Mouse (Mus musculus) kidney, embryonic 14.5 days (tissue): ENCODE results near the gene Inafm2. TPM values are rescaled to one million over a fixed set of nuclear protein-coding genes. Genes with fewer than 3 reads are reported as not detected.

Experiments
- ATAC-seq: fragments of 200-750 bp; cut with Nextera tagmentation; 2 replicates; pipeline ENCODE4 v1.8.0; 2017; ENCODE audit warnings: moderate number of reproducible peaks, mild to moderate bottlenecking, moderate TSS enrichment, moderate library complexity; ENCODE audit not compliant: low FRiP score, low TSS enrichment
- H3K27ac ChIP-seq: fragments of 300-500 bp; sonication (generic); 2 replicates; pipeline ENCODE4 v1.5.1; 2014; ENCODE audit warnings: low read depth, mild to moderate bottlenecking, low read length, moderate library complexity, mixed read lengths
- H3K27me3 ChIP-seq: fragments of 300-500 bp; sonication (generic); 2 replicates; pipeline ENCODE4 v1.6.1; 2014; ENCODE audit warnings: mild to moderate bottlenecking, low read length; ENCODE audit not compliant: control insufficient read depth, insufficient read depth
- H3K36me3 ChIP-seq: fragments of 300-500 bp; sonication (generic); 2 replicates; pipeline ENCODE4 v1.6.1; 2014; ENCODE audit warnings: low read length, mixed read lengths; ENCODE audit not compliant: control insufficient read depth, insufficient read depth
- H3K4me1 ChIP-seq: fragments of 300-500 bp; sonication (generic); 2 replicates; pipeline ENCODE4 v1.6.1; 2014; ENCODE audit warnings: low read length, mixed read lengths; ENCODE audit not compliant: control insufficient read depth, insufficient read depth
- H3K4me2 ChIP-seq: fragments of 300-500 bp; sonication (generic); replicated peaks from 2 replicates; pipeline ENCODE4 v1.6.1; 2014; ENCODE audit warnings: low read depth, mild to moderate bottlenecking, low read length
- H3K4me3 ChIP-seq: fragments of 300-500 bp; sonication (generic); 2 replicates; pipeline ENCODE4 v1.5.1; 2014; ENCODE audit warnings: mild to moderate bottlenecking, low read length
- H3K9ac ChIP-seq: fragments of 300-500 bp; sonication (generic); 2 replicates; pipeline ENCODE4 v1.6.1; 2014; ENCODE audit warnings: low read depth, mild to moderate bottlenecking, low read length, moderate library complexity
- H3K9me3 ChIP-seq: fragments of 300-500 bp; sonication (generic); 2 replicates; pipeline ENCODE4 v1.6.1; 2016; ENCODE audit warnings: low read length; ENCODE audit not compliant: control insufficient read depth
- WGBS: fragments of 180-500 bp; shearing (Covaris S2); extraction: QIAGEN DNeasy Blood & Tissue Kit; methylation state at CpG from one replicate; pipeline ENCODE4 v1.1.7; 2014; 5-methylcytosine and 5-hydroxymethylcytosine counted together
- polyA plus RNA-seq: library from polyadenylated mRNA; unstranded; fragments of >200 nt; fragmentation: Nextera tagmentation; extraction: Ambion mirVana; gene quantifications from 2 replicates; pipeline ENCODE4 v1.2.1, GENCODE M21; 2014

Inafm2 gene
- polyA plus RNA-seq, 1 experiment from 2014 or later: 22.0 TPM

DNA sequence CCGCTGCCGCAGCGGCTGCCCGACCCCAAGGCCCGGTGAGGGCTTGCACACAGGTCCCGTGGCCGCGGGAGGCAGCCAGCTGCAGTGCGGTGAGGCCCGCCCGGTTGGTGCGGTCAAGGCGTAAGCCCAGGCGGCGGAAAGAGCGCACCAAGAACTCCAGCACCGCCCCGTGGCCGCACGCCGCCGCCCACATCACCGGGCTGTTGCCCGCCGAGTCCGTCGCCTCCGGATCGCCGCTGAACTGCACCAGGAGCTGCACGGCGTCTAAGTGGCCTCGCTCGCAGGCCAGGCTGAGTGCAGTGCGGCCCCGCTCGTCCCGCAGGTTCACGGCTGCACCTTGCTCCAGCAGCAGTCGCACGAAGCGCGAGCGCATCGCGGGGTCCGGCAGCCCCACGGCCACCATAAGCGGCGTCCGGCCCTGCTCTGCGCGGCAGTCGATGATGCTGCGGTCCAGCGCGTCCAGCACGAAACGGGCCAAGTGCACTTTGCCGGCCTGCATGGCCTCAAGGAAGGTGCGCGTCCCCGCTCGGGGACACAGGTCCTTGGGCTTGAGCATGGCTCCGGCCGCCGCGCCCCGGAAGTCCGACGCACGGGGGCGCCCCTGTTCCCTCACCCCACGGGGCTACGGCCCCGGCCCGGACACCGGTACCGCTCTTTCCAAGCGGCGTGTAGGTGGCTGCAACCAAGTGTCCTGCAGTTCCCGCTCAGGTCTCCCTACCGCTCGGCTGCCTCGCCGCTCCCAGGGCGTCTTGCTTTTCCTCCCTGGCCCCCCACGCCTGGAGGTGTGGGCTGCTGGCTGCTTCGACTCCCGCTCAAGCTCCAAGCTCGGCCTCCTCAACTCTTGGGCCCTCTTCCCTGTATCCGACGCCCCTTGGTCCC is 42.4 kb upstream of the Inafm2 start:
- peaks cover 34% of the 10 kb centered on the region for H3K4me1 ChIP-seq
- peak overlapping the region; percentile 13; the same call in 1 of the 2 replicates for H3K9ac ChIP-seq
- under 1% methylated on average over 66 of the region's 93 CpGs for WGBS
- H3K36me3 ChIP-seq: no peaks in the 10 kb centered on the region
- peak; percentile 26; the same call in 1 of the 2 replicates for ATAC-seq
- peaks cover 85% of the 10 kb centered on the region for H3K27me3 ChIP-seq
- no peak overlapping the region for H3K27ac ChIP-seq
- H3K9me3 ChIP-seq: no peaks in the 10 kb centered on the region
- peak overlapping the region; percentile 40 for H3K4me3 ChIP-seq
- peak overlapping the region; percentile 51 for H3K4me2 ChIP-seq

- no peak for ATAC-seq
- Histone ChIP-seq H3K4me2 (peak within 1 kb of the TSS; percentile 51), H3K4me3 (peak within 1 kb of the TSS; percentile 40), H3K9ac (peak within 1 kb of the TSS; percentile 37; the same call in 1 of the 2 replicates), H3K36me3 (no peaks in the 10 kb centered on the region), H3K27me3 (peaks cover 95% of the 10 kb centered on the region), H3K9me3 (no peaks in the 10 kb centered on the region), H3K27ac (no peak within 1 kb of the TSS), H3K4me1 (peaks cover 34% of the 10 kb centered on the region)
- under 1% methylated on average over 50 of the region's 50 CpGs for WGBS
Measured at GRCm38 (mm10) chr2:118703913-118704730, 41.4 kb upstream of the Inafm2 start, which contains the start of gene Ankrd63. Ankrd63 (minus strand) TSS chr2:118703963.

- no peak overlapping the region for H3K4me2 ChIP-seq
- H3K4me3 ChIP-seq: no peak overlapping the region
- WGBS: 7% methylated on average over 6 of the region's 6 CpGs
- no peaks in the 10 kb centered on the region for H3K9me3 ChIP-seq
- ATAC-seq: no peak
- H3K27ac ChIP-seq: no peak overlapping the region
- H3K27me3 ChIP-seq: peaks cover 98% of the 10 kb centered on the region
- H3K9ac ChIP-seq: no peak overlapping the region
- no peaks in the 10 kb centered on the region for H3K36me3 ChIP-seq
- H3K4me1 ChIP-seq: peaks cover 40% of the 10 kb centered on the region
Measured at GRCm38 (mm10) chr2:118706436-118706835, 39.1 kb upstream of the Inafm2 start.

GRCm38 (mm10) chr2:118708472-118708871 is 37.1 kb upstream of the Inafm2 start:
- 68% methylated on average over 4 of the region's 4 CpGs for WGBS

GRCm38 (mm10) chr2:118709655-118710221 is 35.8 kb upstream of the Inafm2 start:
- H3K4me3 ChIP-seq: no peak overlapping the region
- no peak overlapping the region for H3K27ac ChIP-seq
- no peaks in the 10 kb centered on the region for H3K36me3 ChIP-seq
- 22% methylated on average over 4 of the region's 4 CpGs for WGBS
- H3K27me3 ChIP-seq: peaks cover 85% of the 10 kb centered on the region
- 0 out of 2 replicates have a peak, but pooled peaks have one; percentile 8 for ATAC-seq
- H3K4me1 ChIP-seq: peaks cover 16% of the 10 kb centered on the region
- no peak overlapping the region for H3K9ac ChIP-seq
- no peaks in the 10 kb centered on the region for H3K9me3 ChIP-seq
- no peak overlapping the region for H3K4me2 ChIP-seq

More at GRCm38 (mm10) chr2:118708472-118708871, 37.1 kb upstream of the Inafm2 start:
- no peak overlapping the region for H3K9ac ChIP-seq
- H3K27ac ChIP-seq: no peak overlapping the region
- ATAC-seq: no peak
- no peaks in the 10 kb centered on the region for H3K36me3 ChIP-seq
- H3K4me2 ChIP-seq: no peak overlapping the region
- peaks cover 26% of the 10 kb centered on the region for H3K4me1 ChIP-seq
- H3K27me3 ChIP-seq: peaks cover 97% of the 10 kb centered on the region
- no peaks in the 10 kb centered on the region for H3K9me3 ChIP-seq
- no peak overlapping the region for H3K4me3 ChIP-seq

DNA sequence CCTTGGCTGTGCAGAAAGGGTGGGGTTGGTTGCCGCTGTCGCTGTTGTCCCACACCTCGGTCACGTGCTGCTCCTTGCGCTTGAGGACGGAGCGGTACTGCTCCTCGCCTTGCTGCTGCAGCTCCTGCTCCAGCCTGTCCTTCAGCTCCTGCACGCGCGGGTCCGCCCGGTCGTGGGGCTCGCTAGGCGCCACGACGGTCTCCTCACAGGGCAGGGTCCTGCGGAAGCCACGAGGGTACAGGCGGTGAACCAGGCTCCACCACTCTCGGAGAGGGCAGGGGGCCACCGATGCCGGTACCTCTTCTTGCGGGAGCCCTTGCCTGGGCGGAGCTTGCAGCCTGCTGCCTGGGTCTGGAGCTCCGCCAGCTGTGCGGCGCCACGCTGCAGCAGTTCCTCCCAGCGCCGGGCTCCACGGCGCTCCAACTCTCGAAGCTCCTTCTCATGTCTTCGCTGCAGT is 34.5 kb upstream of the Inafm2 start:
- peak; percentile 74 for ATAC-seq
- H3K4me3 ChIP-seq: peak overlapping the region; percentile 35
- no peaks in the 10 kb centered on the region for H3K36me3 ChIP-seq
- H3K9ac ChIP-seq: peak overlapping the region; percentile 58; the same call in 1 of the 2 replicates
- H3K9me3 ChIP-seq: no peaks in the 10 kb centered on the region
- peak overlapping the region; percentile 78 for H3K4me2 ChIP-seq
- H3K4me1 ChIP-seq: peaks cover 16% of the 10 kb centered on the region
- H3K27ac ChIP-seq: no peak overlapping the region
- under 1% methylated on average over 36 of the region's 36 CpGs for WGBS
- H3K27me3 ChIP-seq: peaks cover 71% of the 10 kb centered on the region

DNA sequence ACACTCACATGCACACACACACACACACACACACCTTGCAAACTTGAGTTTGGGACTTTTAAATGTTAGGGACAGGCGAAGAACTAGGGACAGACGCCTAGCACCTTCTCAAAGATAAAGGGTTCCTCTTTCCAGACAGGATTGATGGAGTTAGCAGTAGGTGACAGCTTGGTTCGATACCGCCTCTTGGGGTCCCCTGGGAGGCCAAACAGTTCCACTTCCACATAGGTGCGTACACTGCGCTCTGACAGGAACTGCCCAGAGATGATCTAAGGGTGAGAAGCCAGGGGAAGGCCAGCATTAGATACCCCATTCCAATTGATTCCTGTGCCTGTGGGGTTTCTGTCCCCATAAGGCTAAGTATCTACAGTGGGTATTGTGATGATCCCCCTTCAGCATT is 31.9 kb upstream of the Inafm2 start:
- Histone ChIP-seq H3K36me3 (no peaks in the 10 kb centered on the region), H3K27ac (no peak overlapping the region), H3K4me2 (no peak overlapping the region), H3K9ac (no peak overlapping the region), H3K27me3 (peaks cover 46% of the 10 kb centered on the region), H3K4me1 (peaks cover 12% of the 10 kb centered on the region), H3K4me3 (no peak overlapping the region), H3K9me3 (no peaks in the 10 kb centered on the region)
- WGBS: 90% methylated on average over 6 of the region's 6 CpGs
- no peak for ATAC-seq

DNA sequence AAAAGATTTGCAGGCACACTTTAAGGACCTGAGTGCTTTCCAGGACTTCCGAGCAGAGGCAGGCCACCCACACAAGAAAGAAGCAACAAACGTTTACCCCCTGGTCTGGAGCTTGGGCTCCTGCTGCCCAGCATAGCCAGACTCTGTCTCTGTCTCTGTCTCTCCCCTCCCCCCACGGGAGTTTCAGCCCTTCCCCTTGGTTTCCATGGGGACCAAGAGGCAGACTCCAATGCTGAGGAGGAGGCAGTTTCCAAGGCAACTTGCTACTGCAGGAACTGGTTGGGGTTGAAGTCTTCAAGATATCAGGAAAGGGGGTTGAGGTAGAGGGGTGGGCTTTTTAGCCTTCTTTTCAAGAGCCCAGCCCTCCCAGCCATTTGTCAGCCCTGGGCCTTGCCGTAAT is 31.3 kb upstream of the Inafm2 start:
- Histone ChIP-seq H3K27ac (no peak overlapping the region), H3K9ac (no peak overlapping the region), H3K27me3 (peaks cover 40% of the 10 kb centered on the region), H3K4me2 (no peak overlapping the region), H3K4me3 (no peak overlapping the region), H3K36me3 (no peaks in the 10 kb centered on the region), H3K9me3 (no peaks in the 10 kb centered on the region), H3K4me1 (peaks cover 12% of the 10 kb centered on the region)
- WGBS: 51% methylated on average over 4 of the region's 4 CpGs
- ATAC-seq: no peak
